Mouse (Mus musculus) left cerebral cortex, postnatal 36 days (tissue): ENCODE data around the gene Ralgapb. TPM values are rescaled to one million over a fixed set of nuclear protein-coding genes. Genes with fewer than 3 reads are reported as not detected.
A peak's percentile ranks its signal among the peaks of the same experiment; 100 is the strongest.

ENCODE experiments used
- DNase-seq, 2 experiments: peaks; one replicate each; pipeline ENCODE4 v3.0.0; 2021 to 2022; ENCODE audit warnings: low spot score in 2 of 2, mixed read lengths in 1 of 2
- intact Hi-C: fragments of 180-260 bp; cut with DNase I; formaldehyde crosslinking; loops from one replicate; pipeline ENCODE4 v1.15.1; 2025
- total RNA-seq, 2 experiments: library from RNA; stranded (reverse); gene quantifications; 2 replicates each; pipeline ENCODE4 v1.2.3; 2021

Gene Ralgapb
- total RNA-seq, 2 experiments from 2014 or later: 107 to 109 TPM

- intact Hi-C loops: no loop called here
- DNase-seq: no peak
Measured at GRCm38 (mm10) chr2:158507046-158507445, 97.4 kb downstream of the Ralgapb start.

GRCm38 (mm10) chr2:158510665-158511064, 101.0 kb downstream of the Ralgapb start:
- no peak for DNase-seq
- intact Hi-C loops: no loop called here

GRCm38 (mm10) chr2:158512528-158512927, 102.9 kb downstream of the Ralgapb start, which contains the start of gene Arhgap40:
Gene Arhgap40 (plus strand): TSS chr2:158512796.
- intact Hi-C loops: no loop called here
- no peak for DNase-seq

- intact Hi-C loops: no loop called here
- no peak for DNase-seq
Measured at GRCm38 (mm10) chr2:158513821-158514336, 104.2 kb downstream of the Ralgapb start.

GRCm38 (mm10) chr2:158518583-158518982, 108.9 kb downstream of the Ralgapb start:
- no peak for DNase-seq
- intact Hi-C loops: no loop called here

- intact Hi-C loops: no loop called here
- no peak for DNase-seq
Measured at GRCm38 (mm10) chr2:158519071-158519470, 109.4 kb downstream of the Ralgapb start.

- intact Hi-C loops: no loop called here
- no peak for DNase-seq
Measured at GRCm38 (mm10) chr2:158519800-158520199, 110.2 kb downstream of the Ralgapb start.

- DNase-seq: no peak
- intact Hi-C loops: no loop called here
Measured at GRCm38 (mm10) chr2:158523060-158523459, 113.4 kb downstream of the Ralgapb start.

GRCm38 (mm10) chr2:158524129-158524860, 114.6 kb downstream of the Ralgapb start:
- intact Hi-C loops: no loop called here
- DNase-seq: no peak

- intact Hi-C loops: loop anchor here (5.0 kb wide), 1 partner anchor 478 kb away; no protein-coding TSS in a partner anchor
- peak; percentile 49 to 63 for DNase-seq
Measured at GRCm38 (mm10) chr2:158534090-158534489, 124.4 kb downstream of the Ralgapb start.

GRCm38 (mm10) chr2:158534559-158534958, 124.9 kb downstream of the Ralgapb start:
- intact Hi-C loops: loop anchor here (5.0 kb wide), 1 partner anchor 478 kb away; no protein-coding TSS in a partner anchor

GRCm38 (mm10) chr2:158539433-158540305, 130.0 kb downstream of the Ralgapb start:
- intact Hi-C loops: no loop called here
- no peak for DNase-seq

More at GRCm38 (mm10) chr2:158534559-158534958, 124.9 kb downstream of the Ralgapb start:
- no peak for DNase-seq

- intact Hi-C loops: no loop called here
- no peak for DNase-seq
Measured at GRCm38 (mm10) chr2:158541286-158541685, 131.6 kb downstream of the Ralgapb start.

GRCm38 (mm10) chr2:158545266-158545665, 135.6 kb downstream of the Ralgapb start:
- intact Hi-C loops: loop anchor here (5.0 kb wide), 1 partner anchor 97 kb away; no protein-coding TSS in a partner anchor
- no peak for DNase-seq

- intact Hi-C loops: loop anchor here (5.0 kb wide), 1 partner anchor 96 kb away; no protein-coding TSS in a partner anchor
- peak; percentile 62 to 67 for DNase-seq
Measured at GRCm38 (mm10) chr2:158546751-158547150, 137.1 kb downstream of the Ralgapb start.

Other genes starting within 250 kb of the Ralgapb start
- 1 to 10 TPM; 3.5 TPM for gene D630003M21Rik, start 180.6 kb upstream of the Ralgapb start, total RNA-seq
- gene Bpi, start 151.8 kb upstream of the Ralgapb start, total RNA-seq: not detected
- gene Lbp, start 103.4 kb upstream of the Ralgapb start, total RNA-seq: 1 to 10 TPM; 1.6 to 2.2 TPM
- 100 to 1,000 TPM; 386 to 903 TPM for gene Snhg11, start 34.2 kb upstream of the Ralgapb start, total RNA-seq
- gene Adig, start 92.8 kb downstream of the Ralgapb start, total RNA-seq: not detected
- not detected for gene Arhgap40, start 102.9 kb downstream of the Ralgapb start, total RNA-seq
- 10 to 100 TPM; 95.4 to 97.9 TPM for gene Slc32a1, start 200.9 kb downstream of the Ralgapb start, total RNA-seq
- gene Actr5, start 215.0 kb downstream of the Ralgapb start, total RNA-seq: 10 to 100 TPM; 12.1 to 13.1 TPM